Mouse (Mus musculus): ENCODE measurements around the gene Iqsec1.
A peak's percentile ranks its signal among the peaks of the same experiment; 100 is the strongest.

The Iqsec1 gene

GRCm38 (mm10) chr6:90610248-90610647 lies 378.2 kb downstream of the Iqsec1 start:
- no peak for DNase-seq

DNA sequence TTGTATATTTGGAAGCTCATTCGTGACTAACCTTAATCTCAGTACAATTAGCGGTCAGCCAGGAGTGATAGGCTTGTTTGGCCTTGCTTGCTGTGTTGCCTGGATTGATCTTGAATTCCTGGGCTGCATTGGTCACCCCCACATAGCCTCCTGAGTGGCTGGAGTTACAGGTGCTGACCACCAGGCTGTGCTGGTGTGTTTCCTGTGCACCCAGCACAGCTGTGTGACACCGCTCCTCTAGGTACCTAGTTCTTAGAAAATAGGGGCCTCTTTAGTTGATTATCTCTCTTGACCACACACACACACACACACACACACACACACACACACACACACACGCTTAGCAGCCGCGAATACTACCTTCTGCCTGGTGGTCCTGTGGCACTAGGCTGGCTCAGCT lies 380.3 kb downstream of the Iqsec1 start:
- no peak for DNase-seq

DNA sequence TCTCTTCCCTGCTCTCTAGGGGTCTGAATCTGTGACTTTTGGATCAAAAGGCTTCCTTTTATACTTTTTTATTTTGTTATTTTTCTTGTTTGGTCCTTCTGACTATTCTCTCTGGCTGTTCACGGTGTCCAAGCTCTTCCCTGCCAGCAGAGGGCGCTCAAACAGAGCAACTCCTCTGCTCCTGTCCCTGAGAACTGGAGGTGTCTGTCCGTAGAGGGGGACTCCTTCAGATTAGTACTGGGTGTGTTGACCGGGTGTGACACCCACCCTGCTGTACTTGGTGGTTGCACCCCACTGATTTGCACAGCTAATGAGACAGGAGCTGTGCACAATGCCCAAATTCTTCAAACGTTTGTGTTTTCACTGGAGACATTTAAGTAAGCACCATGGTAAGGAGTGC lies 381.3 kb downstream of the Iqsec1 start:
- DNase-seq = peak; percentile 34

DNA sequence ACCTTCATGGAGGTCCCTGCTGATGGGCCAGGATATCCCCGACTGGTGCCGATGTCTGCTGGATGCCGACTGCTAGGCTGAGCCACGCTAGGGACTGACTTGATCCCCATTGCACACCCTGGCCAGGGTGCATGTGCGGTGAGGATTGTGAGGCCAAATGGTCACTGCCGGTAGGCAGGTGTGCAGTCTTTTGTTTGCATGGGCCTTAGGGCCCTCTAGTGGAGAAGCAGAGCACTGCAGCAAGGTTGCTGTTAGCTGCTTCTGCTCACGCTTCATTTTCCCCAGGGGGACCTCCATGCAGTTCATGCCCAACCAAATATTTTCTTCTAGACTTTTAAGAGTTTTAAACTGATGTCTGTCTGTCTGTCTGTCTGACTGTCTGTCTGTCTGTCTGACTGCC lies 381.9 kb downstream of the Iqsec1 start:
- peak; percentile 36 for DNase-seq
